Mouse (Mus musculus): Measurements from ENCODE around the gene Gckr. TPM values are rescaled to one million over a fixed set of nuclear protein-coding genes. Genes with fewer than 3 reads are reported as not detected.
"Not testable (repeated sequence)": the region's sequence is repeated elsewhere in the genome, so short reads cannot be mapped to it uniquely, and the experiment has no call there.

Gckr gene
- polyA plus RNA-seq, 1 experiment from 2014 or later = 0.38 TPM

DNA sequence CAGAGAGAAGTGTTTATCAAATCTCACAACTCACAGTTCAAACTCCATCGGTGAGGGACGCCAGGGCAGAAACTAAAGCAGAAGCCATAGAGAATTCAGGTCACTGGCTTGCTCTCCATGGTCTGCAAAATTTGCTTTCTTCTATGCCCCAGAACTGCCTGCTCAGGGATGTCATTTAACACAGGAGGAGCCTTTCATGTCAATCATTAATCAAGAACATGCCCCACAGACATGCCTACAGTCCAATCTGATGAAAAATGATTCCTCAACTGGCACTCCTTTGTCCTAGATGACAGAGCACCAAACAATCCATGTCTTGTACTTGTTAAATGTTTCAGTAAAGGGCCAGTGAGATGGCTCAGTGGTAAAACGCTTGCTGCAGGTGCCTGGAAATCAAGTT, 25.5 kb downstream of the Gckr start:
- Histone ChIP-seq H3K4me1 (replicated peaks; ENCODE audit: control insufficient read depth, insufficient read depth, low read length) (no peaks in the 10 kb centered on the region), H3K9me3 (ENCODE audit: control insufficient read depth, low read length) (no peaks in the 10 kb centered on the region), H3K27ac (ENCODE audit: low read length) (no peak overlapping the region), H3K27me3 (ENCODE audit: control insufficient read depth, insufficient read depth, low read depth, low read length) (no peaks in the 10 kb centered on the region), H3K4me3 (ENCODE audit: low read length) (no peak overlapping the region), H3K9ac (ENCODE audit: low read length) (no peak overlapping the region), H3K4me2 (ENCODE audit: low read depth, low read length) (no peak overlapping the region), H3K36me3 (ENCODE audit: control insufficient read depth, insufficient read depth, low read length) (no peaks in the 10 kb centered on the region)
- 82% methylated on average over 3 of the region's 3 CpGs for WGBS
- ATAC-seq (ENCODE audit: low read depth) = no peak

DNA sequence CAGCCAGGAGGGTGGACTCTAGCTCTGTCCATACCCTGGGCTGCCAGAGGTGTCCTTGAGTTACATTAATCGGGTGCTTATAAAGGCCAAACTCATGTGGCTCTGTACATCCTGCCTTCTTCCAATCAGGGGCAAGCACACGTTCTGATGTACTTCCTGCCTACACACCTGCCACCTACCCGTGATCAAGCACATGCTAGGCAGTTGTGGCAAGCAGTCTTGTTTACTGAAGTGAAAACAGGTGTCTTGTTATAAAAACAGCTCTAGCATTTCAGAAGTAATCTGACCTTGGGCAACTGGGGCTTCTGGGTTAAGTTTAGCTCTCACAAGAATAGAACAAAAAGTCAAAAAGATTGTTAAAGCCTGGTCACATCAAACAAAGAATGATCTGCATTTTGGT, 26.8 kb downstream of the Gckr start:
- H3K27ac ChIP-seq (ENCODE audit: low read length) = no peak overlapping the region
- H3K9ac ChIP-seq (ENCODE audit: low read length) = no peak overlapping the region
- no peaks in the 10 kb centered on the region for H3K36me3 ChIP-seq (ENCODE audit: control insufficient read depth, insufficient read depth, low read length)
- H3K4me3 ChIP-seq (ENCODE audit: low read length) = no peak overlapping the region
- no peak for ATAC-seq (ENCODE audit: low read depth)
- 50% methylated on average over 3 of the region's 3 CpGs for WGBS
- no peaks in the 10 kb centered on the region for H3K27me3 ChIP-seq (ENCODE audit: control insufficient read depth, insufficient read depth, low read depth, low read length)
- no peaks in the 10 kb centered on the region for H3K4me1 ChIP-seq (replicated peaks; ENCODE audit: control insufficient read depth, insufficient read depth, low read length)
- no peaks in the 10 kb centered on the region for H3K9me3 ChIP-seq (ENCODE audit: control insufficient read depth, low read length)
- H3K4me2 ChIP-seq (ENCODE audit: low read depth, low read length) = no peak overlapping the region

DNA sequence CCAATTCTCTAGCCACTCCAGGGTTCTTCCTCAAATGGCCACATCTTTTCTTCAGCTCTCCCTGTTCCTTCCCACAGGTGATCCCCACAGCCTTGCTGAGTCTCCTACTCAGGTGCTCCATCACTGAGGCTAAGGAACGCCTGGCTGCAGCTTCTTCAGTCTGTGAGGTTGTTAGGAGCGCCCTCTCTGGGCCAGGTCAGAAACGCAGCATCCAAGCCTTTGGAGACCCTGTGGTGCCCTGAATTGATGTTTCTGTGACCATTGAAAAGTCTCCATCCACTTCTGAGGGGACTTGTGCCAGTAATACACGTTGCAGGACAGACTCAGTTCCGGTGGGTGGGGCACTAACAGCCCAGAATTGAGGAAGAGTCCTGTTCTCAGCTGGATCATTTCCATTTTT, 29.6 kb downstream of the Gckr start:
- H3K27ac ChIP-seq (ENCODE audit: low read length) = no peak overlapping the region
- no peak for ATAC-seq (ENCODE audit: low read depth)
- H3K36me3 ChIP-seq (ENCODE audit: control insufficient read depth, insufficient read depth, low read length) = no peaks in the 10 kb centered on the region
- 19% methylated on average over 5 of the region's 5 CpGs for WGBS
- no peak overlapping the region for H3K4me2 ChIP-seq (ENCODE audit: low read depth, low read length)
- no peaks in the 10 kb centered on the region for H3K4me1 ChIP-seq (replicated peaks; ENCODE audit: control insufficient read depth, insufficient read depth, low read length)
- H3K27me3 ChIP-seq (ENCODE audit: control insufficient read depth, insufficient read depth, low read depth, low read length) = no peaks in the 10 kb centered on the region
- H3K4me3 ChIP-seq (ENCODE audit: low read length) = no peak overlapping the region
- no peaks in the 10 kb centered on the region for H3K9me3 ChIP-seq (ENCODE audit: control insufficient read depth, low read length)
- H3K9ac ChIP-seq (ENCODE audit: low read length) = no peak overlapping the region

DNA sequence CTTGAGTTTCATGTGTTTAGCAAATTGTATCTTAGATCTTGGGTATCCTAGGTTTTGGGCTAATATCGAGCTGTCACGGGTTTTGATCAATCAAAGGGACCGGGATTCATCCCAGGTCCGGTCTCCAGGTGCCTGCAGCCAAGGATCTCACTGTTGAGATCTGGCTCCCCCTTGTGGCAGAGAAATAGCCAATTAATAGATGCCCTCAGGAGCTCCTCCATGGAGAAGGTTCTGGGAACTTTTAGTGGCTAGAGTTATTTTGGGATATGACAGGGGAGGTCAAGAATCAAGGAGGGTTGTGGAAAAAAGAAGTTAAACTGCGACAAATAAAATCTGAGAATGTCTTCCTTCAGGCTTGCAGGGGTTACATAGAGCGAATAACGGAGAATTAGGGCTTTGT, 31.0 kb downstream of the Gckr start:
- no peaks in the 10 kb centered on the region; the same call in 1 of the 2 replicates for H3K9me3 ChIP-seq (ENCODE audit: control insufficient read depth, low read length)
- no peak for ATAC-seq (ENCODE audit: low read depth)
- no peaks in the 10 kb centered on the region for H3K36me3 ChIP-seq (ENCODE audit: control insufficient read depth, insufficient read depth, low read length)
- no peaks in the 10 kb centered on the region for H3K27me3 ChIP-seq (ENCODE audit: control insufficient read depth, insufficient read depth, low read depth, low read length)
- H3K4me3 ChIP-seq (ENCODE audit: low read length) = no peak overlapping the region
- no peaks in the 10 kb centered on the region for H3K4me1 ChIP-seq (replicated peaks; ENCODE audit: control insufficient read depth, insufficient read depth, low read length)
- H3K4me2 ChIP-seq (ENCODE audit: low read depth, low read length) = no peak overlapping the region
- WGBS = 32% methylated on average over 7 of the region's 7 CpGs
- no peak overlapping the region for H3K27ac ChIP-seq (ENCODE audit: low read length)
- no peak overlapping the region for H3K9ac ChIP-seq (ENCODE audit: low read length)

DNA sequence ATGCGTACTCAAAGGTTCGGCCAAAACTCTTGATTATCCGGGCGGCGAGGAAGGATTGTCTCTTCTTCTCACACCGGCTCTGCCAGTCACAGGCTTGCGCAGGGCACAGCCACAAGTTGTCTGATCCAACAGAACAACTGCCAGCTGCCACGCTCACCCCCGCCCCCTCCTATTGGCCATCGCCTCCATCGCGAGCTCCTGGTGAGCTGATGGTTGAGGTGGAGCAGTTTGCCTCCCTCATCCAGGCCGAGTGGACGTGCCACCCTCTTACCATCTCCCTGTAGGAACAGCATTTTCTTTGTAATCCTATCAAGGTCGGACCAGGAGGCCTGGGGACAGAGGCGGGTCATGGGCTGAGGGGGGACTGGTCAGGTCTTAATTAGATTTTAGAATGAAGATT, 60.3 kb downstream of the Gckr start:
- not testable (repeated sequence) for H3K27ac ChIP-seq (ENCODE audit: low read length); H3K27me3 ChIP-seq (ENCODE audit: control insufficient read depth, insufficient read depth, low read depth, low read length); H3K4me2 ChIP-seq (ENCODE audit: low read depth, low read length); H3K4me1 ChIP-seq (replicated peaks; ENCODE audit: control insufficient read depth, insufficient read depth, low read length); H3K4me3 ChIP-seq (ENCODE audit: low read length); H3K9ac ChIP-seq (ENCODE audit: low read length); H3K9me3 ChIP-seq (ENCODE audit: control insufficient read depth, low read length); H3K36me3 ChIP-seq (ENCODE audit: control insufficient read depth, insufficient read depth, low read length); ATAC-seq (ENCODE audit: low read depth)
- 61% methylated on average over 15 of the region's 16 CpGs for WGBS

DNA sequence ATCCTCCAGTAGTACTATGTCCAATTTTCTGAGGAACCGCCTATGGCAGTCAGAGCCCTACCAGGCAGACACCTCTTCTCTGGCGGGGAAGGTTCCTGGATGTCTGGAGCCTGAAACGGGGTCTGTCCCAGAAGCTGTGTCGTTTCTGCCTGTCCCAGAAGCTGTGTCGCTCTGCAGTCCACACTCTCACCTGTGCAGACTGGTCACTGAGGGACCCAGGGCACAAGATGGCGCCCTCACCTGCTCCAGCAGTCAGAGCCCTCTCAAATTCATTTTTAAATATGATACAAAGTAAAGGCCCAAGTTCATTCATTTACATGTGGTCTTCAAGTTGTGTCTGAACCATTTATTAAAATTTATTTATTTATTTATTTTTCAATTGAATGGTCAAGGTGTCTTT, 63.7 kb downstream of the Gckr start:
- Histone ChIP-seq H3K4me3 (ENCODE audit: low read length) (no peak overlapping the region), H3K27ac (ENCODE audit: low read length) (no peak overlapping the region), H3K27me3 (ENCODE audit: control insufficient read depth, insufficient read depth, low read depth, low read length) (no peaks in the 10 kb centered on the region), H3K36me3 (ENCODE audit: control insufficient read depth, insufficient read depth, low read length) (no peaks in the 10 kb centered on the region), H3K4me1 (replicated peaks; ENCODE audit: control insufficient read depth, insufficient read depth, low read length) (no peaks in the 10 kb centered on the region), H3K4me2 (ENCODE audit: low read depth, low read length) (no peak overlapping the region), H3K9me3 (ENCODE audit: control insufficient read depth, low read length) (no peaks in the 10 kb centered on the region), H3K9ac (ENCODE audit: low read length) (no peak overlapping the region)
- 67% methylated on average over 6 of the region's 6 CpGs for WGBS
- no peak for ATAC-seq (ENCODE audit: low read depth)

Other genes starting within 250 kb of the Gckr start
- 170 and 172 TPM in 2 replicates for gene Atraid, start 249.1 kb upstream of the Gckr start, polyA plus RNA-seq (2015; fragmentation: Nextera tagmentation; extraction: Ambion mirVana)
- gene Slc5a6, start 248.5 kb upstream of the Gckr start, polyA plus RNA-seq (2015; fragmentation: Nextera tagmentation; extraction: Ambion mirVana) = 6.1 and 8.2 TPM in 2 replicates
- gene Cad, start 242.7 kb upstream of the Gckr start, polyA plus RNA-seq (2015; fragmentation: Nextera tagmentation; extraction: Ambion mirVana) = 19.8 and 23.7 TPM in 2 replicates
- gene Dnajc5g, start 191.2 kb upstream of the Gckr start, polyA plus RNA-seq (2015; fragmentation: Nextera tagmentation; extraction: Ambion mirVana) = not detected in 2 replicates
- gene Slc30a3, start 189.2 kb upstream of the Gckr start, polyA plus RNA-seq (2015; fragmentation: Nextera tagmentation; extraction: Ambion mirVana) = 0.25 and 0.54 TPM in 2 replicates
- 0.65 and 2.3 TPM in 2 replicates for gene Trim54, start 180.7 kb upstream of the Gckr start, polyA plus RNA-seq (2015; fragmentation: Nextera tagmentation; extraction: Ambion mirVana)
- gene Ucn, start 158.6 kb upstream of the Gckr start, polyA plus RNA-seq (2015; fragmentation: Nextera tagmentation; extraction: Ambion mirVana) = not detected in 2 replicates
- gene Mpv17, start 143.2 kb upstream of the Gckr start, polyA plus RNA-seq (2015; fragmentation: Nextera tagmentation; extraction: Ambion mirVana) = 59.0 and 61.3 TPM in 2 replicates
- 1.5 and 1.9 TPM in 2 replicates for gene Gm29609, start 117.5 kb upstream of the Gckr start, polyA plus RNA-seq (2015; fragmentation: Nextera tagmentation; extraction: Ambion mirVana)
- gene Gtf3c2, start 117.3 kb upstream of the Gckr start, polyA plus RNA-seq (2015; fragmentation: Nextera tagmentation; extraction: Ambion mirVana) = 72.4 and 78.2 TPM in 2 replicates
- 144 and 145 TPM in 2 replicates for gene Snx17, start 104.2 kb upstream of the Gckr start, polyA plus RNA-seq (2015; fragmentation: Nextera tagmentation; extraction: Ambion mirVana)
- gene Eif2b4, start 104.0 kb upstream of the Gckr start, polyA plus RNA-seq (2015; fragmentation: Nextera tagmentation; extraction: Ambion mirVana) = 58.9 and 64.2 TPM in 2 replicates
- 5.8 and 6.6 TPM in 2 replicates for gene Zfp513, start 95.1 kb upstream of the Gckr start, polyA plus RNA-seq (2015; fragmentation: Nextera tagmentation; extraction: Ambion mirVana)
- 122 and 126 TPM in 2 replicates for gene Ppm1g, start 76.8 kb upstream of the Gckr start, polyA plus RNA-seq (2015; fragmentation: Nextera tagmentation; extraction: Ambion mirVana)
- gene Nrbp1, start 56.6 kb upstream of the Gckr start, polyA plus RNA-seq (2015; fragmentation: Nextera tagmentation; extraction: Ambion mirVana) = 152 and 162 TPM in 2 replicates
- gene Gm9970, start 56.2 kb upstream of the Gckr start, polyA plus RNA-seq (2015; fragmentation: Nextera tagmentation; extraction: Ambion mirVana) = 0.57 and 0.60 TPM in 2 replicates
- 38.9 and 40.8 TPM in 2 replicates for gene Krtcap3, start 45.8 kb upstream of the Gckr start, polyA plus RNA-seq (2015; fragmentation: Nextera tagmentation; extraction: Ambion mirVana)
- 41.6 and 44.3 TPM in 2 replicates for gene Ift172, start 6.3 kb upstream of the Gckr start, polyA plus RNA-seq (2015; fragmentation: Nextera tagmentation; extraction: Ambion mirVana)
- gene Fndc4, start 1.4 kb upstream of the Gckr start, polyA plus RNA-seq (2015; fragmentation: Nextera tagmentation; extraction: Ambion mirVana) = 28.7 and 34.5 TPM in 2 replicates
- gene Zfp512, start 155.0 kb downstream of the Gckr start, polyA plus RNA-seq (2015; fragmentation: Nextera tagmentation; extraction: Ambion mirVana) = 44.7 and 51.1 TPM in 2 replicates
- not detected in 2 replicates for gene 4930548H24Rik, start 188.3 kb downstream of the Gckr start, polyA plus RNA-seq (2015; fragmentation: Nextera tagmentation; extraction: Ambion mirVana)
- 54.7 and 55.1 TPM in 2 replicates for gene Gpn1, start 197.3 kb downstream of the Gckr start, polyA plus RNA-seq (2015; fragmentation: Nextera tagmentation; extraction: Ambion mirVana)
- gene Slc4a1ap, start 229.6 kb downstream of the Gckr start, polyA plus RNA-seq (2015; fragmentation: Nextera tagmentation; extraction: Ambion mirVana) = 23.8 and 27.2 TPM in 2 replicates
- gene Supt7l, start 230.4 kb downstream of the Gckr start, polyA plus RNA-seq (2015; fragmentation: Nextera tagmentation; extraction: Ambion mirVana) = 21.9 and 22.1 TPM in 2 replicates